Comparison of ENCODE assay signal across 8 mouse cellular contexts in the genomic region with DNA sequence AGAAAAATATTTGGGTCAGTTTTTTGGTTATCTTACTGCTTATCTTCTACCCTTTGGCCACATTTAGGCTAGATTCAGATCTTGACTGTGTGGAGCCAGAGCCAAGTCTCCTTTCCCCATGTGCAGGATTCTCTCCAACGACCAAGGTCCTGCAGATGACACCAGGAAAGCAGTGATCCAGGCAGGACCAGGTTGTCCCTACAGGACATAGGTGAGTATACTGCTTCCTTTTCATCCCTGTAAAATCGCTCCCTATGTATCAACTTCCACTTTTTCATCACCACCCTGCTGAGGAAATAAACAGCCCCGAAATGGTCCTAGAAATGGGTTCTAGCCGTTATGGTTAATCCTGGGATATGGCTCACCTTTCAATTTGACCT. TPM values are rescaled to one million over a fixed set of nuclear protein-coding genes. Genes with fewer than 3 reads are reported as not detected.
DNase-seq lines count a peak whose midpoint lies in the region; ATAC-seq lines count a peak whose summit lies in the region.

No protein-coding gene starts in this region.

- no peak for DNase-seq in lung, postnatal 25 days (ENCODE audit: low spot score)
- no peak for DNase-seq in forebrain, embryonic 11.5 days (ENCODE audit: low spot score)
- no peak for DNase-seq in limb, embryonic 11.5 days (ENCODE audit: low spot score)
- DNase-seq in ovary, postnatal 14 days (ENCODE audit: low spot score) = no peak
- DNase-seq in gastrocnemius, postnatal 14 days = no peak
- no peak for DNase-seq in cerebellum, postnatal 10 days

- peaks cover 35% of the 10 kb centered on the region for H3K4me1 ChIP-seq in lung, embryonic 16.5 days (replicated peaks; ENCODE audit: control insufficient read depth, insufficient read depth, low read length)
- peaks cover 32% of the 10 kb centered on the region for H3K4me1 ChIP-seq in forebrain, embryonic 11.5 days (replicated peaks; ENCODE audit: control insufficient read depth, insufficient read depth, low read length)
- H3K4me1 ChIP-seq in limb, embryonic 11.5 days (ENCODE audit: control insufficient read depth, insufficient read depth, low read length) = peaks cover 16% of the 10 kb centered on the region
- H3K4me1 ChIP-seq in neural tube, embryonic 15.5 days = peaks cover 57% of the 10 kb centered on the region

- intact Hi-C loops in gastrocnemius, postnatal 14 days (cut with DNase I; ENCODE audit: low total_unique reads) = loop anchor here (10.0 kb wide), 1 partner anchor 48 kb away; no protein-coding TSS in a partner anchor

- WGBS in lung, embryonic 16.5 days = 17% methylated on average over 4 of the region's 4 CpGs
- WGBS in forebrain, embryonic 11.5 days = 25% methylated on average over 4 of the region's 4 CpGs
- WGBS in limb, embryonic 11.5 days = 16% methylated on average over 4 of the region's 4 CpGs
- WGBS in neural tube, embryonic 15.5 days = 19% methylated on average over 4 of the region's 4 CpGs

- no peaks in the 10 kb centered on the region for H3K36me3 ChIP-seq in lung, embryonic 16.5 days (ENCODE audit: control insufficient read depth, insufficient read depth, low read length)
- H3K36me3 ChIP-seq in forebrain, embryonic 11.5 days (ENCODE audit: control insufficient read depth, insufficient read depth, low read length) = no peaks in the 10 kb centered on the region
- H3K36me3 ChIP-seq in limb, embryonic 11.5 days (ENCODE audit: control insufficient read depth, insufficient read depth, low read length) = no peaks in the 10 kb centered on the region
- H3K36me3 ChIP-seq in neural tube, embryonic 15.5 days = no peaks in the 10 kb centered on the region

- H3K27ac ChIP-seq in lung, embryonic 16.5 days (ENCODE audit: low read length) = no peak overlapping the region
- H3K27ac ChIP-seq in forebrain, embryonic 11.5 days (ENCODE audit: low read depth, low read length) = no peak overlapping the region
- no peak overlapping the region for H3K27ac ChIP-seq in limb, embryonic 11.5 days (replicated peaks; ENCODE audit: low read depth, low read length)
- H3K27ac ChIP-seq in neural tube, embryonic 15.5 days (replicated peaks) = no peak overlapping the region

- H3K4me2 ChIP-seq in lung, embryonic 16.5 days (ENCODE audit: low read depth, low read length) = peak overlapping the region; percentile 40
- H3K4me2 ChIP-seq in forebrain, embryonic 11.5 days (ENCODE audit: low read depth, low read length, severe bottlenecking) = 0 out of 2 replicates have a peak overlapping the region, but pooled peaks have one; percentile 21
- peak overlapping the region; percentile 73; the same call in 1 of the 2 replicates for H3K4me2 ChIP-seq in limb, embryonic 11.5 days (ENCODE audit: low read depth, severe bottlenecking)
- peak overlapping the region; percentile 77 for H3K4me2 ChIP-seq in neural tube, embryonic 15.5 days

- peak overlapping the region; percentile 98 for H3K4me3 ChIP-seq in lung, embryonic 16.5 days (ENCODE audit: low read length)
- peak overlapping the region; percentile 99 for H3K4me3 ChIP-seq in forebrain, embryonic 11.5 days (ENCODE audit: low read depth, low read length)
- H3K4me3 ChIP-seq in limb, embryonic 11.5 days (ENCODE audit: low read depth, low read length) = peak overlapping the region; percentile 95; the same call in 1 of the 2 replicates
- peak overlapping the region; percentile 91 for H3K4me3 ChIP-seq in neural tube, embryonic 15.5 days (replicated peaks)

- ATAC-seq in lung, embryonic 16.5 days (ENCODE audit: low read depth) = no peak
- ATAC-seq in forebrain, embryonic 11.5 days (replicated peaks; ENCODE audit: low FRiP score) = no peak
- ATAC-seq in limb, embryonic 11.5 days (ENCODE audit: insufficient number of reproducible peaks, low FRiP score, low TSS enrichment, low read depth) = no peak
- ATAC-seq in neural tube, embryonic 15.5 days (ENCODE audit: low FRiP score) = no peak

- H3K9me3 ChIP-seq in lung, embryonic 16.5 days (ENCODE audit: control insufficient read depth, low read length) = no peaks in the 10 kb centered on the region
- H3K9me3 ChIP-seq in forebrain, embryonic 11.5 days (ENCODE audit: control insufficient read depth, low read length) = no peaks in the 10 kb centered on the region
- H3K9me3 ChIP-seq in limb, embryonic 11.5 days (ENCODE audit: control insufficient read depth, low read length) = no peaks in the 10 kb centered on the region
- H3K9me3 ChIP-seq in neural tube, embryonic 15.5 days (replicated peaks) = no peaks in the 10 kb centered on the region

- no peaks in the 10 kb centered on the region for H3K27me3 ChIP-seq in lung, embryonic 16.5 days (ENCODE audit: control insufficient read depth, insufficient read depth, low read depth, low read length)
- H3K27me3 ChIP-seq in forebrain, embryonic 11.5 days (ENCODE audit: control insufficient read depth, insufficient read depth, low read length) = no peaks in the 10 kb centered on the region
- H3K27me3 ChIP-seq in limb, embryonic 11.5 days (ENCODE audit: control insufficient read depth, insufficient read depth, low read length) = no peaks in the 10 kb centered on the region
- no peaks in the 10 kb centered on the region for H3K27me3 ChIP-seq in neural tube, embryonic 15.5 days (replicated peaks)

- H3K9ac ChIP-seq in lung, embryonic 16.5 days (ENCODE audit: low read length) = peak overlapping the region; percentile 95
- peak overlapping the region; percentile 84; the same call in 1 of the 2 replicates for H3K9ac ChIP-seq in forebrain, embryonic 11.5 days (ENCODE audit: low read length)
- H3K9ac ChIP-seq in limb, embryonic 11.5 days (ENCODE audit: low read length) = no peak overlapping the region
- no peak overlapping the region for H3K9ac ChIP-seq in neural tube, embryonic 15.5 days (replicated peaks)

RNA-seq across cellular contexts. Expression of a gene that starts 4.9 kb away (rescaled TPM):
- 10.2 and 11.4 TPM in 2 replicates for polyA plus RNA-seq in lung, embryonic 16.5 days (2015; fragmentation: Nextera tagmentation; extraction: Ambion mirVana)
- 20.9 and 21.9 TPM in 2 replicates for polyA plus RNA-seq in forebrain, embryonic 11.5 days (2014; fragmentation: Nextera tagmentation; extraction: Ambion mirVana)
- polyA plus RNA-seq in limb, embryonic 11.5 days (2014; fragmentation: Nextera tagmentation; extraction: Ambion mirVana) = 16.7 and 17.1 TPM in 2 replicates
- polyA plus RNA-seq in neural tube, embryonic 15.5 days (2015; fragmentation: Nextera tagmentation; extraction: Ambion mirVana) = 7.4 and 8.9 TPM in 2 replicates
- total RNA-seq in gastrocnemius, postnatal 14 days (2021) = 10 to 100 TPM; 15.2 to 15.6 TPM

RNA-seq across cellular contexts. Expression of a gene that starts 13.2 kb away (rescaled TPM):
- 2,116 and 2,117 TPM in 2 replicates for polyA plus RNA-seq in lung, embryonic 16.5 days (2015; fragmentation: Nextera tagmentation; extraction: Ambion mirVana)
- 2,200 and 2,324 TPM in 2 replicates for polyA plus RNA-seq in forebrain, embryonic 11.5 days (2014; fragmentation: Nextera tagmentation; extraction: Ambion mirVana)
- polyA plus RNA-seq in limb, embryonic 11.5 days (2014; fragmentation: Nextera tagmentation; extraction: Ambion mirVana) = 2,292 and 2,394 TPM in 2 replicates
- polyA plus RNA-seq in neural tube, embryonic 15.5 days (2015; fragmentation: Nextera tagmentation; extraction: Ambion mirVana) = 2,338 and 2,396 TPM in 2 replicates
- total RNA-seq in gastrocnemius, postnatal 14 days (2021) = 1,000 to 10,000 TPM; 3,648 to 4,448 TPM

RNA-seq across cellular contexts. Expression of a gene that starts 37.5 kb away (rescaled TPM):
- 432 and 461 TPM in 2 replicates for polyA plus RNA-seq in lung, embryonic 16.5 days (2015; fragmentation: Nextera tagmentation; extraction: Ambion mirVana)
- polyA plus RNA-seq in forebrain, embryonic 11.5 days (2014; fragmentation: Nextera tagmentation; extraction: Ambion mirVana) = 638 and 692 TPM in 2 replicates
- polyA plus RNA-seq in limb, embryonic 11.5 days (2014; fragmentation: Nextera tagmentation; extraction: Ambion mirVana) = 631 and 646 TPM in 2 replicates
- polyA plus RNA-seq in neural tube, embryonic 15.5 days (2015; fragmentation: Nextera tagmentation; extraction: Ambion mirVana) = 394 and 409 TPM in 2 replicates
- 10 to 100 TPM; 54.4 to 60.8 TPM for total RNA-seq in gastrocnemius, postnatal 14 days (2021)

Comparison
In these comparisons a context has a peak if more than half of its experiments do, and no peak if none do; other contexts are left out.
1. H3K4me2 ChIP-seq: peak in every context shown above with its lines; median percentile 77 in neural tube, embryonic 15.5 days; 73 in limb, embryonic 11.5 days; 40 in lung, embryonic 16.5 days; 21 in forebrain, embryonic 11.5 days.
2. H3K9ac ChIP-seq: peak in lung, embryonic 16.5 days (single experiment) and forebrain, embryonic 11.5 days (single experiment); none in limb, embryonic 11.5 days (single experiment) and neural tube, embryonic 15.5 days (single experiment).
3. Peak in every context shown above with its lines, with median percentiles within 50 percentile points of each other: H3K4me3 ChIP-seq.